Mouse (Mus musculus) urinary bladder, postnatal 25 days (tissue): ENCODE results near the gene Wfikkn1.
A peak's percentile ranks its signal among the peaks of the same experiment; 100 is the strongest.

Experiments used
- DNase-seq: peaks from one replicate; pipeline ENCODE4 v3.0.0; 2022; ENCODE audit warnings: low spot score

Wfikkn1 gene

DNA sequence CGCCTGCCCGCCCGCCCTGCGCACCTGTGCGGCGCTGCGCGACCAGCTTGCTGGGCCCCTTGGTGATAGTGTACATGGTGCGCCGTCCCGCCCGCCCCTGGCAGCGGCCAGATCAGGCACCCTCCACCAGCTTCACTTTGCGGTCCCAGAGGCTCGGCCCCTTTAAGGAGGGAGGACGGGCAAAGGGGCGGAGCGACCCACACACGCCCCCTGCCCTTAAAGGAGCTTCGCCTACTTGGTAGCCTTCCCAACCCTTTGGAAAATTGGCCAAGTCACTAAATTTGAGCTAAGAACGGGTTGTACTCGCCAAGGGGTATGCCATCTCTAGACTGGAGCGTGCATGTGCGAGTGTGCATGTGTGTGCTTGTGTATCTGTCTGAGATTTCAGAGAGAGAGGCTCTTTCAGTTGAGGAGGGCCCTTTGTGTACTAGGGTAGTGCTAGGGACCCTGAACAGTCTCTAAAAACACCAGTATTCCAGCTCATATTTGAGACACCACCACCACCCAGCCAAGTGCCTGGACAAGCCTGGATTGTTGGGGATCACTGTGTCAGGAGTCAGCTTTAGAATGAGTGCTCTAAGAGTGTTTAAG is 12.0 kb downstream of the Wfikkn1 start, which contains the start of gene Mcrip2:
Gene Mcrip2 (minus strand): TSS at position 164 of the 591 bp plus-strand sequence.
- DNase-seq: peak; percentile 65

DNA sequence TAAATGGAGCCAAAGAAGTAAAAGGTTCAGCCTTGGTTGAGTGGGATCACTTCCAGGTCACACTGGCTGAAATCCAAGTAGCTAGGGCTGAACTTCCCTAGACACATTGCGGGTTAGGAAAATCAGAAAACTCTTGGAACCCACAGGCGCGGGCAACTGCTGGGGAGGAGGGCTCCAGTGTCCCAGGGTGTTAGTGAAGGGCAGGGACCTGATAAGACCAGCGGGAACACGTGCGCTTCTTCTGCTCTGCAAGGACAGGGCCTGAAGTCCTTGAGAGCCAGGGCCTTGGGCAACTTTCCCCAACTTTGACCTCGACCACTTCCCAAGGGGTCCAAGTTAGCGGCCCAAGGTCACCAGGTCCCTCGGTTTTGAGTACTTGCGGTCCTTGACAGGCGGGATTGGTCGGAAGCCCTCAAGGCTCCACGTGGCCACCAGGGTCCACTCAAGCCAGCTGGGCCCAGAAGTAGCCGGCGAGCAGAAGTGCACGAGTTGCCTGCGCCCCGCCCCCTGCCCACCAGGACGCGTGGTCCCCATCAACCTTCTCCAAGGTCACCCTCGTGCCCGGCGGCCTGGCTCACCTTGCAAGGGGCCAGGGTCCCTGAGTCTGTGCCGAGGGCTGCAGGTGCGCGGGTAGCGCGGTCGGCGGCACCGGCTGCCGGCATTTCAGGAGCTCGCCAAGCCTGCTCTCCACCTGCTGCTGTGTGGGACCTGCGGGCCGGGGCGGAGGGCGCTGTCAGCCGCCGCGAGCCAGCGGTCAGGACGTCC is 12.6 kb downstream of the Wfikkn1 start:
- DNase-seq: peak; percentile 37

DNA sequence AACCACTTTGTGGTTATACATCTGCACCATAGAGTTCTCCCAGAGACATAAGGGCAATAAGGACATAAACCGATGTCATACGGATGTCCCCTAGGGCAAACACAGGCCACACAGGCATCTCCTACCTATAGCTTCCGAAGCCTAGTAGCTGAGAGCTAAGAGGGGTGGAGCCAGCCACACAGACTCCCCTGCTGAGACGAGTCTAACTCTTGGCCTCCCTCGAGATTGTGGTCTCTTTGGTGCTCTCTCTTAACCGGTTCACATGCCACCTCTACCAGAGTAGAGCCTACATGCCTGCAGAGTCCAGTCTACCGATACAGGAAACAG is 13.2 kb downstream of the Wfikkn1 start:
- no peak for DNase-seq

DNA sequence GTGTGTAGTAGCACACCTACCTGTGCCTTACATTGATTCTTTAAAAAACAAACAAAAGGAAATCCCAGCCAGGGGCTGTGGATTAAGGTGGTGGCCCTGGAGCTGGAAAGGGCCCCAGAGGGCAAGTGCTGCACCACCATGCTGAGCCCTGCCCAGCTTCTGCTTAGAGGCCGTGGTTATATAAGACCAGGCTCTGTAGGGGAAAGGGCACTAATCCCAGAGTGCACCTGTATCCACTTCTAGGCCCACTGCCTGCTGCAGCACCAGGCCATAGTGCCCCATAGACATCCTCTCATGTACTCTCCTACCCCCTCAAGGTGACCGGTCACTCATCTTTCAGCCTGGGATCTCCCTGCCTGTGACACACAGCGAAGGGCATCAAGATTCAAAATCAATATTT is 14.5 kb downstream of the Wfikkn1 start:
- no peak for DNase-seq

DNA sequence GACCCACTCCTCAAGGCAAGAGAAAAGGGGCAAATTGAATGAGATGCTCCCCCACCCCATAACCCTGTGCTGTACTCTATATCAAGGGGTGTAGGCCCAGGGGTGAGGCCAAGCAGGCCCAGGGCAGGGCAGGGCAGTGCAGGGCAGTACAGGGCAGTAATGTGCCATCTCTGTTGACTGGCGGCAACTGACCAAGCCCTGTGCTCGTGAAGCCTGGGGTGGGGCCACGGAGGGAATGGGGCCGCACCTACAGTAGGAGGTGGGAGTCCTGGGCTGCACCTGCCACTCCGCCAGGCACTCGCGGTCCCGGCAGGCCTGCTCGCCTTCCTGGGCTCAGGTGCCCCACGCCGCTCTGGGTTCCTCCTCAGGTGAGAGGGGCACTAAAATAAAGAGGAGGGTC is 15.4 kb downstream of the Wfikkn1 start:
- no peak for DNase-seq

DNA sequence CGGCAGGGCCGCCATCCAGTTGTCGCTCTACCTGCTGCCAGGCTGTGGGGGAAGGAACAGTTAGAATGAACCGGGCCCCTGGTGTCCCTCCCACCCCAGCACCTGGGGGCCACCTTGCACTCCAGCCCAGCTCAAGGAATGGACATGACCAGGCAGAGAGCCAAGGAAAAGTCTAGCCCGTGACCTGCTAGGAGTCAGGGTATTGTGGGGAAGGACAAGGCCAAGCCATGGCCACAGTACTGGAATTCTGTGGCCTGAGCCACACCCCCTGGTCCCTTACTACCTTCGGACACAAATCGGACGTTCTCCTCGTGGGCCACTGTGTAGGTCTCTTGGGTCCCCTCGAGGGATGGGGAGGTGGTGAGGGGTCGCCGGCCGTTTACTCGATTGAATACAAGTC is 16.3 kb downstream of the Wfikkn1 start:
- no peak for DNase-seq

DNA sequence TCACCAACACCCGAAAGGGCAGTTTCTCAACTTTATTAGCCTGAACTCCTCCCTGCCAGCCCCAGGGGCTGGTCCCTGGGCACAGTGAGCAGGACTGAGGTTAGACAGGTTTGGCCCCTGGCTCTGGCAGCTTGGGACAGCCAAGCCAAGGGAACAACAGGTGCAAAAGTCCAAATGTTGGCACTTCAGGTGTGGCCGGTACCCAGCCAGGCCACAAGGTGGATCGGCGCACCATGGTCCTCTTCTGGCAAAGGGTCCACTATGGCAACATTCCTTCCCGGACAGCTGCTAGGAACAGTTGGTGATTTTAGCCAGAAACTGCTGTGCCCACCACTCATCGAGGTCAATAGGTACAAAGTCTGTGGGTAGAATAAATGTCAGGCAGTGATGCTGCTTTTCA is 17.0 kb downstream of the Wfikkn1 start:
- DNase-seq: no peak

DNA sequence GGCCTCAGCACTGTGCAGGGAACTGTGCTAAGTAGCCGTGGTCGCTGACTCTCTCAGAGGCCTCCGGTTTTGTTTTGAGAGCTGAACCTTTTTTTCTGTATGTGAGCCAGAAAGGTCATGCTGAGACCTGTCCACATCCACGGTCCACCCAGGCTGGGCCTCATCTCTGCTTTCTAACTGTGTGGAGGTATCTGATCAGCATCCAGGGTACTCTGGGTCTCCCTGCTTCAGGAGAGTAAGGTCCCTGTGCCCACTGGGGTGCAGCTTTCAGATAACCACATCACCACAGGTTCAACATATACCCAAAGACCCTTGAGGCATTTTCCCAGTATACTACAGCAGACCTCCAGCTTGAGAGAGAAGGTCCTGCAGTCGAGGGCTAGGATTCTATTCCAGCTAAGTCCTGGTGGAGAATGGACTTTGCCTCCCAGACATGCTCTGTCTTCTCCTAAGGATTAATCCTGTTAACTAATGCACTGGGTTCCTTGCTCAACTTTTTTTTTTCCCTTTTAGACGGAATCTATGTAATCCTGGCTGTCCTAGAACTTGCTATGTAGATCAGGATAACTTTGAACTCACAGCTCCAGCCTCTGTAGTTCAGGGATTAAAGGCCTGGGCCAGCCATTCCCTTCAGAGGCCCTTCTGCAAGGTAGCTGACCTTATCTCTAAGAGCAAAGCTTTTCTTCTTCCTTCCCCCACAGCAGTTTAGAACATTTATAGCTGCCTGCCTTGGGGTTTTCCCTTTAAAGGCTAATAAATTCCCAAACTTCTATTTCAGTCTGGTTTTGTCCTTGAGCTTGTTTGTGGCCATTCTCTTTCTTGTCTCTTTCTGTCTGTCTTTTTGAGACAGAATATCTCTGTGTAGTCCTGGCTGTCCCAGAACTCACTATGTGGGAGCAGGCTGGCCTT is 18.7 kb downstream of the Wfikkn1 start:
- DNase-seq: no peak

DNA sequence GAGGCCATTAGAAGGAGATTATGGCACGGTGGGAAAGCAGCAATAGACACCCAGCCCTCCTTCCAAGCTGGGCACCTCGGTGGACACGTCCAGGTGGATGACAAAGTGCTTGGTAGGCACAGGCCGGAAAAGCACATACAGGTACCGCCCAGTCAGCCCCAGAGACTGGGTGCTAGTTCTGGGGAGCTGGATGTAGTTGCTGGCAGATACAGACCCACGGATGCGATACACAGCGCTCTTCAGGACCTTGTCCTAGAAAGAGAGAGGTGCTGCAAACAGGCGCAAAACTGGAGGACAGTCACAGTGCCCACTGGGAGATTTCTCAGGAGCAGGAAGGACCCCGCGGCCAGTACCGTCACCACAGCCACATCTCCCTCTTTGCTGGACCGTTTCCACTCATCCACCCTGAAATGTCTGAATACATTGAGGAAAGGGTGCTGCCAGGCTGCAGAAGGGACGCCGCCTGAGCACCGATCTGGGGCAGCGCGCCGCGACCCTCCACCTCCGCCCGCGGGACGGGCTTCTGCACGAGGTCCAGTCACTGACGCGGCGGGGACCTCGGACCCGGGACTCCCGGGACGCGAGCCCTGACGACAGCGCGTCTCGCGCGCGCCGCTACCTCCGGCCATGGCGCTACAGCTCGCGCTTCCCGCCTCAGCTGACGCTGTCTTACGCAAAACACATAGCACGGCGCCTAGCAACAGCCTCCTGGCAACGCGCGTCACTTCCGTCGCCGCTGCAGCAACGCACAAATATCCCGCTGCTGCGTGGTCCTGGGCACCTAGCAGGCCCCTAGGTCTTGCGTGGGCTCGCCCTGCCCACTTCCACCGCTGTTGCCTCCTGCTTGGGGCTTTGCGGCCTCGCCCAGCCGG is 19.6 kb downstream of the Wfikkn1 start, which contains the start of gene Wdr90:
Gene Wdr90 (minus strand): TSS at position 670 of the 872 bp plus-strand sequence.
- DNase-seq: peak; percentile 87

DNA sequence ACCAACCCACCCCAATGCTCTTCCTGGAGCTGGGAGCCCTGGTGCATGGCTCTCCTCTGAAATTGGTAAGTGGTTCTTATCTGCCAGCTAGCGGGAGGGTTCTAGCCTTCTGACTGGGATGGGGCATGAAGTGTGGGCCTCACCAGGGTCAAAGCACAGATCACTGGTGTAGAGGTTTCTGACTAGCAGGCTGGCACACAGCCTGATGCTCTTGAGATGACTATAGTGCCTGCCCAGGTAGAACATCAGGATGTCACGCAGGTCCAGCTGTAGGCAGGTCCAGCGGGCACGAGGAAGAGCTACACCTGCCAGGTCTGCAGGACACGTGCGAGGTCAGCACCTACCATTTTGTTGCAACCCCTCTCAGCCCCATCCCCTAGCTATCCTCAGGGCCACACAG is 20.4 kb downstream of the Wfikkn1 start:
- no peak for DNase-seq

DNA sequence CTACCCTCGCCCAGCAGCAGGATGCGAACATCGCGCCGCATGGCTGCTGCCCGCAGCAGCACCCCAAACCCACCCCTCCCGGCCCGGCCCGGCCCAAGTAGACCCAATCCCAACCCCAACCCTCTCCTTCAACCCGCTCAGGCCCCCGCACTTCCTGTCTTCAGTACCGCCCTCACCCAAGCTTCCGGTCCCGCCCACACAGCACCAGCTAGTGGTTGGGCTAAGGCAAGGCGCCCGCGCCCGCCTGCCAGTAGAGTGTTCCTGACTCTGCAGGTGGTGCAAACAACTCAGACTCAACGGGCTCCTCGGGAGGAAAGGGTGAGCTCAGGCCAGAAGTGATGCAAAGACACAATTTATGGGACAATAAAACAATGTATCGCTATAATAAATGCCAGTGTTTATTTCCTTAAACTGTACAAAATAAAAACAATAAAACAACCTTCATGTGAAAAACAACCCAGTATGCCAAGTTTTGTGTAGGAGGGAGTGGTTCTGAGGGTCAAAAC is 36.2 kb downstream of the Wfikkn1 start, which contains the start of gene Rhot2:
Gene Rhot2 (minus strand): TSS at position 456 of the 506 bp plus-strand sequence.
- peak; percentile 92 for DNase-seq

DNA sequence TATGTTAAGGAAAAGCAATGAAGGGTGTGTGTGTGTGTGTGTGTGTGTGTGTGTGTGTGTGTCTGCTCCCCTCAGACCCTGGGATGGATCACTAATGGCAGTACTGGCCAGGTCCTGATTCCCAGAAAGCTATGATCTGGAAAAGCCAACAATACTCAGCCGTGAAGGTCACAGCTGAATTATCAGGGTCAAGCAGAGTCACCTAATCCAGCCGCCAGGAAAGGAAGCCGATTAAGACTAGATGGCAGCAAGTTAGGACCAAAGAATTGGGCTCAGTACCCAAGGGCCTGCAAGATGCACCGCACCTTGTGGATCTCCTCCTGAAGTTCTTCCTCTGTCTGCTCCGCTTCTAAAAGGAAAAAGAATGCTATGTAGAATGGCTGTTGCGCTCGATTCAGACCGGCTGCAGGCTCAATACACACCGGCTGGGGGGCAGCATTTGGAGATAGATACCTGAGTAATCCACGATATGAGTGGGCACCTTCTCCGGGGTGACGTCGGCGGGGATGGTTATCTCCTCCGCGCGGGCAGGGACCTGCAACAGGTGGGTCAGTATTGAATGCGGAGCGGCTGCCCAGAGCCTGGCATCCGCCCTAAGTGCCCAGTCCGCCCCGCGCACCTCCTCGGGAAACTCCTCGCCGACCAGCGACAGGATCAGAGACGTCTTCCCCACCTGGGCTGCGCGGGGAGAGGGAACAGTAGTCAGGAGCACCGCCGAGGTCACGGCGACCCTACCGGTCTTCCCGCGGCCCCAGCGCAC is 36.8 kb downstream of the Wfikkn1 start:
- no peak for DNase-seq

DNA sequence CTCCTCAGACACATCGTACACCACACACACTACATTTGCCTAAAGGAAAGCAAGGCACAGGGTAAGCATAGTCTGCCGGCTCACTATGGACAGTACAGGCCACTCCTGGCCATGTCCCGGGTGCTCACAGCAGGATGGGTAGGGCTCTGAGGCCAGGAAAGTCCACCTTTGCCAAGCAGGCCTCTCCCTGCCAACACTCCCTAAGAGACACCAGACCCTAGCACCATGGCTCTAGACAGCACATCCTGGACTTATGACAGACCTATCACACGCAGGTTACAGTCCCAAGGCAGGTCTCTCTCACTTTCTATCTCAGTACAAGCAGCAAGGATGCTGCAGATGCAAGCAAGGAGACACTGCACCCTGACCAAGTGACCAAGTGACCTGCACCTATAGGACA is 37.5 kb downstream of the Wfikkn1 start:
- DNase-seq: no peak

DNA sequence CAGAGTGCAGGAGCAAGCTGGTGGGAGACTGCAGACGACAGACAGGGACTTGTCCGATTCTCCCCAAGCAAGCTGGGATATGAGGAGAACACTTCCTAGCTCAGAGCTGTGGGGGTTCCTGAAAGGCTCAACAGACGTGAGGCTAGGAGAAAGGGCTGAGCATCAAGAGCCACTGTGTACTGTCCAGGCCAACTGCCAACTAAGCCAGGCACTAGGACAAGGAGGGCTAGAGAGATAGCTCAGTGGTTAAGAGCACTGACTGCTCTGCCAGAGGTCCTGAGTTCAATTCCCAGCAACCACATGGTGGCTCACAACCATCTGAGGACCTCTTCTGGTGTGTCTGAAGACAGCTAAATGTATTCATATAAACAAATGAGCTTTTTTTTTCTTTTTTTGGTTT is 38.1 kb downstream of the Wfikkn1 start:
- no peak for DNase-seq

DNA sequence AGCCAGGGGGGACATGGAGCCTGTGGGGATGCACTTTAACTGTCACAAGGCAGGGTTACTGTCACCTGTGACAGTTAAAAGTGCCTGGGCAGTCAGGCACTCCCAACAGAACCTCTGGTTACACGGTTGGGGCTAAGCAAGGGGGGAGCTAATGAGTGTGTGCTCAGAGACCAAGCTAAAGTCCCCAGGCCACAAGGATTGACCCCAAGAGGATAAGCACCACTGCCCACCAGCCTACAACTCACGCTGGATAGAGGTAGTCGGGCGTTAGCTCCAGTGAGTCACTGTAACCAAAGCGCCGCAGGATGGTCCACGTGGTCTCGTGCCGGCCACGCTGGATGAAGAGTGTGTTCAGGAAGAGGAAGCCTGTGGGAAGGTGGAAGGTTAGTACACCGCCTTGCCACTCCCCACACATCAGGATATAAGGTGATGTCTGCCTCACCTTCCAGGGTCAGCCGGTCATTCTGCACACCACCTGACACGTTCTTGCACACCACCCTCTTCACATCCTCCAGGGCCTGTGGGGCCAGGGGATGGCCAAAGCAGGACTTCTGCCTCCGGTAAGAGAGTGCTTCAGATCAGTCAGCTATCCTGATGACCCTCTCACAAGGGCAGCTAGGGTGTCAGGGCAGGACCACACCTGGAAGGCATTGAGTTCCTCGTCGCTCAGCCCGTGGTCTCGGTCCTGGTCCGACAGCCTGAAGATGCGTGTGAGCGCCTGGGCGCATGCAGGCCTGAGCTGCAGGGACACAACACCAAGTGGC is 39.4 kb downstream of the Wfikkn1 start, which contains the start of gene Gm20683:
Gene Gm20683 (minus strand): TSS at position 647 of the 764 bp plus-strand sequence.
- no peak for DNase-seq

DNA sequence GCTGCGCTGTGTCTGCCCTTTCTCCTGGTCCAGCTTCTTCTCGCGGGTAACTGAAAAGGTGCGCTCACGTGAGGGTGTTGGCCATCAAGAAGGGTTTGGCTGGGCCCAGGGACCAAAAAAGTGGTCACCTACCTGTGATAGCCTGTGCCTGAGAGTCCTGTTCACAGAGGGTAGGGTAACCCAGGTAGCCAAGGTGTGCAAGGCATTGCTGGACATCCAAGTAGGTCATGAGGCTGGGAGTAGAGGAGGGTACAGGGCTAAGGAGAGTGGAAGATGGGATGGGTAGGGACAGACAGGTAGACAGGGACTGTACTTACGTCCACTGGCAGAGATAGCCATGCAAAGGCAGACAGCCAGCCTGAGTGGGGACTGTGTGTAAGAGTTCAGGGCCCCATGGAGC is 40.1 kb downstream of the Wfikkn1 start:
- no peak for DNase-seq

DNA sequence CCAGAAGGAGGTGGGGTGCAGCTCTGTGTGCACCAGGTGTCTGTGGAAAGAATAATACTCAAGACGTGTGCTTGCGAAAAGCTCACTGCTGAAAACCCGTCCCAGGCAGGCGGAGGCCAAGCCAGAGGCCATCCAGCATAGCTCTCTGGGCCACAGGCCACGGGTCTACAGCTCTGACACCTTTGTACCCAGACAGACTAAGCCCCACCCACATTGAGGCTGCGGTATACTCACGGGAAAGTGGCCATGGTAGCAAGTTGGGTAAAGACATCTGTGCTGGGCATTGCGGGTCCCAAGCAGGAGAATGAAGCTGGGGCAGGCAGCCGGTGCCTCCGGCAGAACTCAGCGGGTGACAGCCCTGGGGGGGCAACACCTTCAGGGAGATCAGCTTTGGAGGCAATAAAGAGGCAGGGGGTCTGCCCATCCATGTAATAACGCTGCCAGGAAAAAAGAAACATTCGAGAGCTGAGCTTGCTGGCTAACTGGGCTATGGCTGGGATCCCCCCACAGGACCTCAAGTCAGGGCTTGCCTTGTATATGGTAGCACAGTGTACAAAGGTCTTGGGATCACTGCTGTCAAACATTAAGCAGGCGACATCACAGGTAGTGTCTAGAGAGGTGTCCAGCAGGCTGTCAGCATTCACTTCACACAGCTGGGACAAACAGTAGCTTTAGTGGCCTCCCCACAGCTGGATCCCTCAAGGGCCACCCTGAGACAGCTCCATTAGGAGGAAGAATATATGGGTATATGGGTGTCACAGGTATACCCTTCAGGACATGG is 41.0 kb downstream of the Wfikkn1 start:
- DNase-seq: no peak

DNA sequence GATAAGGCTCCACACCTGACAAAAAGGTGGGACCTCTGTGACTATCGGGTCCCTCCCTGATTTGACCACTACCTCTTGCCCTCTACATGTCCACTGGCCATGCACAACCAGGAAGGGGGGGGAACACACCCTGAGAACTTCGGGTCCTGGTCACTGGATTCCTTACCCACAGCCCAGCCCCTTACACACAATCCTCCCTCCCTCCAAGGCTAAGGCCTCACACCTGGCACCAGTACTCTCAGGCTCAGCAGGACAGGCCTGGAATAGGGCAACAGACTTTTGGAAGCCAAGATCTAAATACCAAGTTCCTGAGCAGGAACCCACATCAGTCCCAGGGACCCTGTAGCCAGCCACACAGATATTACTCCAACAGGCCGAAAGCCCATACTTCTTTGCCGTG is 41.8 kb downstream of the Wfikkn1 start:
- DNase-seq: no peak

DNA sequence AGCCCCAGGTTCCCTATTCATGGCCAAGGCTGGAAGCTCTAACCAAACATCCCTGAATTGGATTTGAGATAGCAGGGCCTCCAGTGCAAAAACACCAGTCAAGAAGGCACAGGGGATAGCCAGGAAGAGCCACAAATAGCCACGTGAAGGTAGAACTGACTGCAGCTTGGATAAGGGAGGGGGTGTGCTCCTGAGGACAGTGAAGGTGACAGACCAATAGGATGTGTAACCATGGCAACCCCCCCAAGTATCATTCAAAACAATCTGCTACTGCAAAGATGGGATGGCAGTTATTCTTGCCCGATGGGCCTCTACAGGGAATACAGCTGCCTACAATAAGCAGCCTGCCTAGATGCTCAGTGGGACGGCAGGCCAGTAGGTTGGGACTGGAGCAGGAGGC is 43.1 kb downstream of the Wfikkn1 start:
- DNase-seq: no peak
